Mouse (Mus musculus): ENCODE data around the gene Thap8. TPM values are rescaled to one million over a fixed set of nuclear protein-coding genes. Genes with fewer than 3 reads are reported as not detected.

Gene Thap8
- polyA plus RNA-seq, 1 experiment from 2014 or later, result 0.65 TPM

- 79% methylated on average over 2 of the region's 2 CpGs for WGBS
- Histone ChIP-seq H3K36me3 (peaks cover 9% of the 10 kb centered on the region; the same call in 1 of the 2 replicates), H3K27me3 (replicated peaks) (no peaks in the 10 kb centered on the region), H3K9ac (no peak overlapping the region), H3K4me3 (replicated peaks) (no peak overlapping the region), H3K9me3 (no peaks in the 10 kb centered on the region), H3K4me1 (no peaks in the 10 kb centered on the region), H3K27ac (no peak overlapping the region), H3K4me2 (no peak overlapping the region)
- ATAC-seq (ENCODE audit: insufficient read depth, low FRiP score, low read depth), result no peak
Observed at GRCm38 (mm10) chr7:30265041-30265440, 14.9 kb upstream of the Thap8 start.

GRCm38 (mm10) chr7:30265531-30265930, 14.4 kb upstream of the Thap8 start:
- no peak overlapping the region for H3K9ac ChIP-seq
- H3K4me2 ChIP-seq, result no peak overlapping the region
- no peaks in the 10 kb centered on the region for H3K4me1 ChIP-seq
- H3K27ac ChIP-seq, result no peak overlapping the region
- no peaks in the 10 kb centered on the region for H3K27me3 ChIP-seq (replicated peaks)
- 94% methylated on average over 5 of the region's 5 CpGs for WGBS
- no peak overlapping the region for H3K4me3 ChIP-seq (replicated peaks)
- H3K36me3 ChIP-seq, result peaks cover 11% of the 10 kb centered on the region; the same call in 1 of the 2 replicates
- H3K9me3 ChIP-seq, result no peaks in the 10 kb centered on the region
- no peak for ATAC-seq (ENCODE audit: insufficient read depth, low FRiP score, low read depth)

- no peak overlapping the region for H3K4me2 ChIP-seq
- no peaks in the 10 kb centered on the region for H3K4me1 ChIP-seq
- no peak overlapping the region for H3K9ac ChIP-seq
- no peak overlapping the region for H3K27ac ChIP-seq
- no peak overlapping the region for H3K4me3 ChIP-seq (replicated peaks)
- WGBS, result 85% methylated on average over 7 of the region's 7 CpGs
- H3K9me3 ChIP-seq, result no peaks in the 10 kb centered on the region
- no peak for ATAC-seq (ENCODE audit: insufficient read depth, low FRiP score, low read depth)
- peaks cover 10% of the 10 kb centered on the region; the same call in 1 of the 2 replicates for H3K36me3 ChIP-seq
- no peaks in the 10 kb centered on the region for H3K27me3 ChIP-seq (replicated peaks)
Observed at GRCm38 (mm10) chr7:30265935-30266334, 14.0 kb upstream of the Thap8 start.

GRCm38 (mm10) chr7:30266780-30267179, 13.1 kb upstream of the Thap8 start:
- no peak for ATAC-seq (ENCODE audit: insufficient read depth, low FRiP score, low read depth)
- Histone ChIP-seq H3K36me3 (peaks cover 14% of the 10 kb centered on the region; the same call in 1 of the 2 replicates), H3K27me3 (replicated peaks) (no peaks in the 10 kb centered on the region), H3K9ac (no peak overlapping the region), H3K27ac (no peak overlapping the region), H3K4me2 (no peak overlapping the region), H3K4me3 (replicated peaks) (no peak overlapping the region), H3K9me3 (no peaks in the 10 kb centered on the region), H3K4me1 (no peaks in the 10 kb centered on the region)
- 74% methylated on average over 3 of the region's 3 CpGs for WGBS

- Histone ChIP-seq H3K36me3 (peaks cover 10% of the 10 kb centered on the region; the same call in 1 of the 2 replicates), H3K9ac (no peak overlapping the region), H3K27me3 (replicated peaks) (no peaks in the 10 kb centered on the region), H3K4me2 (no peak overlapping the region), H3K27ac (no peak overlapping the region), H3K9me3 (no peaks in the 10 kb centered on the region), H3K4me3 (replicated peaks) (no peak overlapping the region), H3K4me1 (no peaks in the 10 kb centered on the region)
- no peak for ATAC-seq (ENCODE audit: insufficient read depth, low FRiP score, low read depth)
- 84% methylated on average over 4 of the region's 4 CpGs for WGBS
Observed at GRCm38 (mm10) chr7:30269641-30270040, 10.3 kb upstream of the Thap8 start.

GRCm38 (mm10) chr7:30274383-30274782, 5.5 kb upstream of the Thap8 start:
- 53% methylated on average over 6 of the region's 6 CpGs for WGBS
- H3K9me3 ChIP-seq, result no peaks in the 10 kb centered on the region
- ATAC-seq (ENCODE audit: insufficient read depth, low FRiP score, low read depth), result no peak

GRCm38 (mm10) chr7:30278911-30279310, 983 bp upstream of the Thap8 start:
- no peak overlapping the region for H3K27ac ChIP-seq
- no peak for ATAC-seq (ENCODE audit: insufficient read depth, low FRiP score, low read depth)
- peak overlapping the region; percentile 92; the same call in 1 of the 2 replicates for H3K4me3 ChIP-seq (replicated peaks)
- no peaks in the 10 kb centered on the region for H3K27me3 ChIP-seq (replicated peaks)
- peaks cover 3% of the 10 kb centered on the region; the same call in 1 of the 2 replicates for H3K4me1 ChIP-seq
- H3K9ac ChIP-seq, result no peak overlapping the region
- H3K9me3 ChIP-seq, result no peaks in the 10 kb centered on the region
- no peaks in the 10 kb centered on the region for H3K36me3 ChIP-seq
- peak overlapping the region; percentile 94; the same call in 1 of the 2 replicates for H3K4me2 ChIP-seq
- WGBS, result 51% methylated on average over 2 of the region's 2 CpGs

More at GRCm38 (mm10) chr7:30274383-30274782, 5.5 kb upstream of the Thap8 start:
- Histone ChIP-seq H3K27ac (no peak overlapping the region), H3K4me1 (peaks cover under 1% of the 10 kb centered on the region; the same call in 1 of the 2 replicates), H3K4me3 (replicated peaks) (no peak overlapping the region), H3K27me3 (replicated peaks) (no peaks in the 10 kb centered on the region), H3K4me2 (no peak overlapping the region), H3K36me3 (peaks cover 10% of the 10 kb centered on the region; the same call in 1 of the 2 replicates), H3K9ac (no peak overlapping the region)

GRCm38 (mm10) chr7:30279536-30279935, 358 bp upstream of the Thap8 start:
- Histone ChIP-seq H3K27me3 (replicated peaks) (no peaks in the 10 kb centered on the region), H3K36me3 (no peaks in the 10 kb centered on the region), H3K27ac (peak overlapping the region; percentile 98), H3K4me2 (peak overlapping the region; percentile 94), H3K4me1 (peaks cover 3% of the 10 kb centered on the region; the same call in 1 of the 2 replicates), H3K9ac (no peak overlapping the region; the same call in 1 of the 2 replicates), H3K9me3 (no peaks in the 10 kb centered on the region), H3K4me3 (replicated peaks) (peak overlapping the region; percentile 92)
- no peak for ATAC-seq (ENCODE audit: insufficient read depth, low FRiP score, low read depth)
- WGBS, result under 1% methylated on average over 6 of the region's 6 CpGs

- Histone ChIP-seq H3K4me1 (peaks cover 3% of the 10 kb centered on the region; the same call in 1 of the 2 replicates), H3K9me3 (no peaks in the 10 kb centered on the region), H3K36me3 (no peaks in the 10 kb centered on the region), H3K4me2 (peak overlapping the region; percentile 94), H3K27me3 (replicated peaks) (no peaks in the 10 kb centered on the region), H3K9ac (no peak overlapping the region), H3K4me3 (replicated peaks) (peak overlapping the region; percentile 92), H3K27ac (peak overlapping the region; percentile 98)
- under 1% methylated on average over 20 of the region's 20 CpGs for WGBS
- peak; percentile 76 for ATAC-seq (ENCODE audit: insufficient read depth, low FRiP score, low read depth)
Observed at GRCm38 (mm10) chr7:30280670-30281138, 810 bp downstream of the Thap8 start.

- Histone ChIP-seq H3K4me1 (peaks cover 3% of the 10 kb centered on the region; the same call in 1 of the 2 replicates), H3K9me3 (no peaks in the 10 kb centered on the region), H3K4me2 (peak overlapping the region; percentile 94; the same call in 1 of the 2 replicates), H3K27ac (peak overlapping the region; percentile 98; the same call in 1 of the 2 replicates), H3K9ac (no peak overlapping the region), H3K36me3 (no peaks in the 10 kb centered on the region), H3K4me3 (replicated peaks) (0 out of 2 replicates have a peak overlapping the region, but pooled peaks have one; percentile 92), H3K27me3 (replicated peaks) (no peaks in the 10 kb centered on the region)
- ATAC-seq (ENCODE audit: insufficient read depth, low FRiP score, low read depth), result no peak
- WGBS, result 64% methylated on average over 4 of the region's 4 CpGs
Observed at GRCm38 (mm10) chr7:30281522-30281921, 1.6 kb downstream of the Thap8 start.

GRCm38 (mm10) chr7:30282740-30283139, 2.8 kb downstream of the Thap8 start:
- Histone ChIP-seq H3K4me2 (no peak overlapping the region), H3K9me3 (no peaks in the 10 kb centered on the region), H3K36me3 (no peaks in the 10 kb centered on the region), H3K9ac (no peak overlapping the region), H3K4me1 (peaks cover 3% of the 10 kb centered on the region; the same call in 1 of the 2 replicates), H3K4me3 (replicated peaks) (no peak overlapping the region), H3K27ac (no peak overlapping the region), H3K27me3 (replicated peaks) (no peaks in the 10 kb centered on the region)
- WGBS, result 77% methylated on average over 7 of the region's 7 CpGs
- no peak for ATAC-seq (ENCODE audit: insufficient read depth, low FRiP score, low read depth)

- no peak for ATAC-seq (ENCODE audit: insufficient read depth, low FRiP score, low read depth)
- H3K27me3 ChIP-seq (replicated peaks), result no peaks in the 10 kb centered on the region
- H3K4me1 ChIP-seq, result 0 out of 2 replicates have a peak, but pooled peaks cover 4% of the 10 kb centered on the region
- no peaks in the 10 kb centered on the region for H3K36me3 ChIP-seq
- no peak overlapping the region for H3K27ac ChIP-seq
- H3K9ac ChIP-seq, result no peak overlapping the region
- H3K9me3 ChIP-seq, result no peaks in the 10 kb centered on the region
- no peak overlapping the region for H3K4me3 ChIP-seq (replicated peaks)
- 64% methylated on average over 8 of the region's 8 CpGs for WGBS
- H3K4me2 ChIP-seq, result no peak overlapping the region
Observed at GRCm38 (mm10) chr7:30286701-30287410, 7.0 kb downstream of the Thap8 start.
